17 mouse cellular contexts compared by ENCODE assay signal in genomic region chr19:21160946-21161345, GRCm38 (mm10).
DNase-seq lines count a peak whose midpoint lies in the region; ATAC-seq and TF ChIP-seq lines count a peak whose summit lies in the region.
"Had no signal": no experiment of that assay in that cellular context is flagged by ENCODE, and none has a peak within 500 bp of the region (broad histone marks: within the 10 kb centered on the region; RNA-seq: fewer than 3 reads in every experiment).

No protein-coding gene starts in this region.

- 33% methylated on average over 4 of the region's 4 CpGs for WGBS in liver, adult 2 months
- WGBS in liver, embryonic 12.5 days (ENCODE audit: insufficient replicate concordance) = 54% methylated on average over 4 of the region's 4 CpGs
- WGBS in intestine, embryonic 16.5 days = 39% methylated on average over 4 of the region's 4 CpGs
- WGBS in kidney, postnatal 0 days = 17% methylated on average over 4 of the region's 4 CpGs
- WGBS in small intestine, adult 2 months = 30% methylated on average over 4 of the region's 4 CpGs

- no peak overlapping the region for H3K4me2 ChIP-seq in liver, embryonic 12.5 days
- no peak overlapping the region for H3K4me2 ChIP-seq in intestine, embryonic 16.5 days (ENCODE audit: low read depth, low read length)
- H3K4me2 ChIP-seq in kidney, postnatal 0 days (ENCODE audit: low read length) = no peak overlapping the region
- H3K4me2 ChIP-seq: heart, embryonic 13.5 days; hindbrain, embryonic 13.5 days; limb, embryonic 15.5 days; lung, embryonic 15.5 days had no signal

- ATAC-seq in liver, embryonic 12.5 days = no peak
- ATAC-seq in intestine, embryonic 16.5 days = no peak
- ATAC-seq in kidney, postnatal 0 days (replicated peaks; ENCODE audit: low FRiP score, low read depth) = peak; percentile 78
- no peak for ATAC-seq in activated CD4-positive, CD25-positive, alpha-beta regulatory T cell, adult 4 months
- ATAC-seq: forebrain, postnatal 0 days had no signal

- H3K27me3 ChIP-seq in liver, adult 2 months (ENCODE audit: control insufficient read depth, insufficient read depth, low read length) = no peaks in the 10 kb centered on the region
- no peaks in the 10 kb centered on the region for H3K27me3 ChIP-seq in liver, embryonic 12.5 days (replicated peaks)
- no peaks in the 10 kb centered on the region for H3K27me3 ChIP-seq in intestine, embryonic 16.5 days (replicated peaks; ENCODE audit: control insufficient read depth, insufficient read depth, low read length)
- H3K27me3 ChIP-seq in kidney, postnatal 0 days (ENCODE audit: insufficient read depth, low read length) = no peaks in the 10 kb centered on the region
- no peaks in the 10 kb centered on the region for H3K27me3 ChIP-seq in small intestine, adult 2 months (ENCODE audit: control insufficient read depth, insufficient read depth, low read length)
- H3K27me3 ChIP-seq: heart, embryonic 13.5 days; hindbrain, embryonic 13.5 days; limb, embryonic 15.5 days; lung, embryonic 15.5 days had no signal

- H3K79me2 ChIP-seq in liver, adult 2 months (ENCODE audit: control insufficient read depth, insufficient read depth, low read length) = no peaks in the 10 kb centered on the region

- TF ChIP-seq CTCF in liver, adult 2 months (IDR thresholded peaks at IDR 0.05; ENCODE audit: low read depth, low read length) = no peak
- TF ChIP-seq CTCF in kidney, postnatal 0 days (IDR thresholded peaks at IDR 0.05; ENCODE audit: low read depth) = no peak
- TF ChIP-seq CTCF in small intestine, adult 2 months (IDR thresholded peaks at IDR 0.05; ENCODE audit: extremely low read depth, insufficient read length, insufficient replicate concordance, low read depth, low read length) = no peak

- no peaks in the 10 kb centered on the region for H3K9me3 ChIP-seq in liver, embryonic 12.5 days (replicated peaks)
- H3K9me3 ChIP-seq in intestine, embryonic 16.5 days (ENCODE audit: control insufficient read depth, low read length) = no peaks in the 10 kb centered on the region
- no peaks in the 10 kb centered on the region for H3K9me3 ChIP-seq in kidney, postnatal 0 days (replicated peaks; ENCODE audit: low read length)
- H3K9me3 ChIP-seq: heart, embryonic 13.5 days; hindbrain, embryonic 13.5 days; limb, embryonic 15.5 days; lung, embryonic 15.5 days had no signal

- TF ChIP-seq POLR2A in liver, adult 2 months (IDR thresholded peaks at IDR 0.05; ENCODE audit: extremely low read depth, insufficient read depth, low read length) = no peak
- no peak for TF ChIP-seq POLR2A in small intestine, adult 2 months (IDR thresholded peaks at IDR 0.05; ENCODE audit: low read depth, low read length)

- no peaks in the 10 kb centered on the region for H3K36me3 ChIP-seq in liver, adult 2 months (ENCODE audit: control insufficient read depth, insufficient read depth, low read length)
- no peaks in the 10 kb centered on the region for H3K36me3 ChIP-seq in liver, embryonic 12.5 days
- H3K36me3 ChIP-seq in intestine, embryonic 16.5 days (ENCODE audit: control insufficient read depth, insufficient read depth, low read length) = no peaks in the 10 kb centered on the region
- H3K36me3 ChIP-seq in kidney, postnatal 0 days (ENCODE audit: insufficient read depth, low read length) = no peaks in the 10 kb centered on the region
- no peaks in the 10 kb centered on the region for H3K36me3 ChIP-seq in small intestine, adult 2 months (ENCODE audit: control insufficient read depth, insufficient read depth, low read length)
- H3K36me3 ChIP-seq: heart, embryonic 13.5 days; hindbrain, embryonic 13.5 days; limb, embryonic 15.5 days; lung, embryonic 15.5 days had no signal

- no peak overlapping the region for H3K27ac ChIP-seq in liver, adult 2 months (replicated peaks; ENCODE audit: insufficient read depth, low read depth, low read length)
- H3K27ac ChIP-seq in liver, embryonic 12.5 days = no peak overlapping the region
- peak overlapping the region; percentile 39 for H3K27ac ChIP-seq in intestine, embryonic 16.5 days (ENCODE audit: low read length)
- H3K27ac ChIP-seq in kidney, postnatal 0 days = peak overlapping the region; percentile 67
- peak overlapping the region; percentile 91 for H3K27ac ChIP-seq in small intestine, adult 2 months (ENCODE audit: insufficient read depth, low read depth, low read length)
- H3K27ac ChIP-seq: heart, embryonic 13.5 days; hindbrain, embryonic 13.5 days; limb, embryonic 15.5 days; lung, embryonic 15.5 days had no signal

- peak; percentile 69 for DNase-seq in liver, adult 2 months (ENCODE audit: extremely low read depth, low read depth, low spot score)
- peak; percentile 54 for DNase-seq in kidney, postnatal 0 days (ENCODE audit: low spot score)
- DNase-seq in urinary bladder, adult 2 months (ENCODE audit: low spot score) = no peak
- no peak for DNase-seq in gastrocnemius, adult 8-10 months (ENCODE audit: low spot score in 2 of 2)
- DNase-seq: adrenal gland, postnatal 25 days; B cell, adult 2 months; forebrain, postnatal 0 days; gastrocnemius, postnatal 14 days; thymus, postnatal 36 days had no signal

- H3K9ac ChIP-seq in liver, adult 2 months (ENCODE audit: low read depth, low read length) = no peak overlapping the region
- no peak overlapping the region for H3K9ac ChIP-seq in liver, embryonic 12.5 days
- H3K9ac ChIP-seq in intestine, embryonic 16.5 days (ENCODE audit: low read depth, low read length) = no peak overlapping the region
- no peak overlapping the region for H3K9ac ChIP-seq in kidney, postnatal 0 days (ENCODE audit: low read depth, low read length)
- H3K9ac ChIP-seq: forebrain, postnatal 0 days; heart, embryonic 13.5 days; hindbrain, embryonic 13.5 days; limb, embryonic 15.5 days; lung, embryonic 15.5 days had no signal

- no peak overlapping the region for H3K4me3 ChIP-seq in liver, adult 2 months (ENCODE audit: insufficient read depth, low read depth, low read length)
- no peak overlapping the region for H3K4me3 ChIP-seq in liver, embryonic 12.5 days
- H3K4me3 ChIP-seq in intestine, embryonic 16.5 days (ENCODE audit: low read length) = no peak overlapping the region
- no peak overlapping the region for H3K4me3 ChIP-seq in kidney, postnatal 0 days (replicated peaks; ENCODE audit: low read depth, low read length)
- H3K4me3 ChIP-seq in small intestine, adult 2 months (ENCODE audit: low read depth, low read length) = no peak overlapping the region
- H3K4me3 ChIP-seq: heart, embryonic 13.5 days; hindbrain, embryonic 13.5 days; limb, embryonic 15.5 days; lung, embryonic 15.5 days had no signal

- H3K4me1 ChIP-seq in liver, adult 2 months (ENCODE audit: control insufficient read depth, insufficient read depth, low read length) = peaks cover 13% of the 10 kb centered on the region
- H3K4me1 ChIP-seq in liver, embryonic 12.5 days = no peaks in the 10 kb centered on the region
- H3K4me1 ChIP-seq in intestine, embryonic 16.5 days (ENCODE audit: control insufficient read depth, insufficient read depth, low read length) = peaks cover 5% of the 10 kb centered on the region; the same call in 1 of the 2 replicates
- peaks cover 18% of the 10 kb centered on the region for H3K4me1 ChIP-seq in kidney, postnatal 0 days (replicated peaks; ENCODE audit: insufficient read depth, low read length)
- peaks cover 15% of the 10 kb centered on the region; the same call in 1 of the 2 replicates for H3K4me1 ChIP-seq in small intestine, adult 2 months (ENCODE audit: control insufficient read depth, insufficient read depth, insufficient read length, low read length)

Comparison
In these comparisons a context has a peak if more than half of its experiments do, and no peak if none do; other contexts are left out.
1. DNase-seq: peak in liver, adult 2 months (single experiment) and kidney, postnatal 0 days (single experiment); none in urinary bladder, adult 2 months (single experiment) and gastrocnemius, adult 8-10 months (0 of 2).
2. H3K27ac ChIP-seq: peak in intestine, embryonic 16.5 days (single experiment), kidney, postnatal 0 days (single experiment) and small intestine, adult 2 months (single experiment); none in liver, adult 2 months (single experiment) and liver, embryonic 12.5 days (single experiment).